Mouse (Mus musculus) cortical plate, adult 2 months (tissue): ENCODE measurements around the gene Prss27.

Experiments used
- CTCF ChIP-seq: fragments of 200-500 bp; IDR thresholded peaks from 2 replicates; pipeline ENCODE4 v1.5.1; 2011; ENCODE audit warnings: mild to moderate bottlenecking, control low read depth, low read length; ENCODE audit not compliant: insufficient read depth; ENCODE audit errors: extremely low read depth
- POLR2A ChIP-seq: fragments of 200-500 bp; IDR thresholded peaks from 2 replicates; pipeline ENCODE4 v1.6.1; 2011; ENCODE audit warnings: mild to moderate bottlenecking, low read length, control low read depth; ENCODE audit not compliant: insufficient read depth; ENCODE audit errors: extremely low read depth

GRCm38 (mm10) chr17:24004071-24004665, 33.8 kb upstream of the Prss27 start:
- TF ChIP-seq CTCF: no peak
- TF ChIP-seq POLR2A: no peak
